Mouse (Mus musculus): ENCODE data around the gene Numb. TPM values are rescaled to one million over a fixed set of nuclear protein-coding genes. Genes with fewer than 3 reads are reported as not detected.

The Numb gene
- total and polyA plus RNA-seq, 3 experiments, result 8.4 to 14.6 TPM; not detected in 1

- Histone ChIP-seq H3K36me3 (ENCODE audit: control insufficient read depth in 1 of 2, insufficient read depth in 2 of 2, low read length in 2 of 2) (peaks cover 0 to 17% of the 10 kb centered on the region in 2 experiments; a peak in 2 of 4 replicates), H3K9me3 (replicated peaks; ENCODE audit: insufficient read depth, low read length) (no peaks in the 10 kb centered on the region), H3K4me1 (ENCODE audit: control insufficient read depth in 1 of 2, insufficient read depth in 2 of 2, low read length in 2 of 2) (peaks cover 0 to 14% of the 10 kb centered on the region in 2 experiments; a peak in 2 of 4 replicates), H3K27me3 (ENCODE audit: control insufficient read depth in 1 of 2, insufficient read depth in 2 of 2, low read length in 2 of 2) (no peaks in the 10 kb centered on the region), H3K9ac (ENCODE audit: control insufficient read depth, low read depth, low read length, poor library complexity, severe bottlenecking) (peak overlapping the region; percentile 75), H3K27ac (ENCODE audit: control insufficient read depth, low read depth, low read length) (no peak overlapping the region), H3K4me3 (ENCODE audit: control insufficient read depth in 1 of 2, insufficient read depth in 1 of 2, low read depth in 2 of 2, low read length in 2 of 2) (peak overlapping the region; percentile 60 to 81), H3K79me2 (ENCODE audit: control insufficient read depth, insufficient read depth, low read length, poor library complexity) (peaks cover 12% of the 10 kb centered on the region)
- TF ChIP-seq ZKSCAN1 (IDR thresholded peaks at IDR 0.05; ENCODE audit: low read depth, low read length) (no peak), ETS1 (IDR thresholded peaks at IDR 0.05; ENCODE audit: low read depth, low read length) (no peak), USF1 (IDR thresholded peaks at IDR 0.05; ENCODE audit: low read depth, low read length) (no peak), ZC3H11A (IDR thresholded peaks at IDR 0.05; ENCODE audit: low read depth, low read length) (no peak), NELFE (IDR thresholded peaks at IDR 0.05; ENCODE audit: low read depth, low read length) (no peak), NRF1 (IDR thresholded peaks at IDR 0.05; ENCODE audit: insufficient read depth, low read depth, low read length, poor library complexity, severe bottlenecking) (no peak), CHD2 (IDR thresholded peaks at IDR 0.05; ENCODE audit: low read length) (no peak), MYB (IDR thresholded peaks at IDR 0.05; ENCODE audit: low read depth, low read length) (no peak), GABPA (IDR thresholded peaks at IDR 0.05; ENCODE audit: low read depth, low read length) (no peak), MAZ (IDR thresholded peaks at IDR 0.05; ENCODE audit: low read depth, low read length) (no peak), E2F4 (IDR thresholded peaks at IDR 0.05; ENCODE audit: borderline replicate concordance, low read depth, low read length) (no peak), CHD1 (IDR thresholded peaks at IDR 0.05; ENCODE audit: low read depth, low read length) (no peak), MAX (IDR thresholded peaks at IDR 0.05; ENCODE audit: low read length) (no peak), GATA1 (IDR thresholded peaks at IDR 0.05; ENCODE audit: low read depth, low read length) (no peak), TAL1 (IDR thresholded peaks at IDR 0.05; ENCODE audit: low read length) (no peak), SMC3 (IDR thresholded peaks at IDR 0.05; ENCODE audit: low read depth, low read length) (no peak)
- DNase-seq (ENCODE audit: low read depth, low spot score), result no peak
Measured at GRCm38 (mm10) chr12:83922724-83923485, 1.2 kb upstream of the Numb start.

GRCm38 (mm10) chr12:83920721-83921441 is 853 bp downstream of the Numb start:
- TF ChIP-seq UBTF (IDR thresholded peaks at IDR 0.05; ENCODE audit: borderline replicate concordance, insufficient read depth, low read depth, low read length), result no peak
- no peak for TF ChIP-seq BHLHE40 (IDR thresholded peaks at IDR 0.05; ENCODE audit: borderline replicate concordance, low read depth, low read length)
- no peak for TF ChIP-seq MYB (IDR thresholded peaks at IDR 0.05; ENCODE audit: low read depth, low read length)
- no peak for TF ChIP-seq GABPA (IDR thresholded peaks at IDR 0.05; ENCODE audit: low read depth, low read length)
- TF ChIP-seq SMC3 (IDR thresholded peaks at IDR 0.05; ENCODE audit: low read depth, low read length), result no peak
- no peak for TF ChIP-seq EP300 (IDR thresholded peaks at IDR 0.05; ENCODE audit: low read depth in 1 of 2, low read length in 2 of 2)
- no peak for TF ChIP-seq NRF1 (IDR thresholded peaks at IDR 0.05; ENCODE audit: insufficient read depth, low read depth, low read length, poor library complexity, severe bottlenecking)
- no peak for TF ChIP-seq CHD2 (IDR thresholded peaks at IDR 0.05; ENCODE audit: low read length)
- TF ChIP-seq ZMIZ1 (IDR thresholded peaks at IDR 0.05; ENCODE audit: low read depth, low read length), result no peak
- H3K79me2 ChIP-seq (ENCODE audit: control insufficient read depth, insufficient read depth, low read length, poor library complexity), result peaks cover 12% of the 10 kb centered on the region
- peak overlapping the region; percentile 82 for H3K9ac ChIP-seq (ENCODE audit: control insufficient read depth, low read depth, low read length, poor library complexity, severe bottlenecking)
- H3K36me3 ChIP-seq (ENCODE audit: control insufficient read depth in 1 of 2, insufficient read depth in 2 of 2, low read length in 2 of 2), result peaks cover 0 to 12% of the 10 kb centered on the region in 2 experiments; a peak in 2 of 4 replicates
- H3K27ac ChIP-seq (ENCODE audit: control insufficient read depth, low read depth, low read length), result no peak overlapping the region
- H3K4me3 ChIP-seq (ENCODE audit: control insufficient read depth in 1 of 2, insufficient read depth in 1 of 2, low read depth in 2 of 2, low read length in 2 of 2), result peak overlapping the region; percentile 71 to 79
- peaks cover 0 to 9% of the 10 kb centered on the region in 2 experiments; a peak in 2 of 4 replicates for H3K4me1 ChIP-seq (ENCODE audit: control insufficient read depth in 1 of 2, insufficient read depth in 2 of 2, low read length in 2 of 2)
- H3K9me3 ChIP-seq (replicated peaks; ENCODE audit: insufficient read depth, low read length), result no peaks in the 10 kb centered on the region
- DNase-seq (ENCODE audit: low read depth, low spot score), result peak; percentile 29
- no peaks in the 10 kb centered on the region for H3K27me3 ChIP-seq (ENCODE audit: control insufficient read depth in 1 of 2, insufficient read depth in 2 of 2, low read length in 2 of 2)

Measured in MEL (cell line).